Mouse (Mus musculus): ENCODE results near the gene Ky. TPM values are rescaled to one million over a fixed set of nuclear protein-coding genes. Genes with fewer than 3 reads are reported as not detected.

Ky gene
- polyA plus RNA-seq, 1 experiment from 2014 or later, result 0.10 TPM

DNA sequence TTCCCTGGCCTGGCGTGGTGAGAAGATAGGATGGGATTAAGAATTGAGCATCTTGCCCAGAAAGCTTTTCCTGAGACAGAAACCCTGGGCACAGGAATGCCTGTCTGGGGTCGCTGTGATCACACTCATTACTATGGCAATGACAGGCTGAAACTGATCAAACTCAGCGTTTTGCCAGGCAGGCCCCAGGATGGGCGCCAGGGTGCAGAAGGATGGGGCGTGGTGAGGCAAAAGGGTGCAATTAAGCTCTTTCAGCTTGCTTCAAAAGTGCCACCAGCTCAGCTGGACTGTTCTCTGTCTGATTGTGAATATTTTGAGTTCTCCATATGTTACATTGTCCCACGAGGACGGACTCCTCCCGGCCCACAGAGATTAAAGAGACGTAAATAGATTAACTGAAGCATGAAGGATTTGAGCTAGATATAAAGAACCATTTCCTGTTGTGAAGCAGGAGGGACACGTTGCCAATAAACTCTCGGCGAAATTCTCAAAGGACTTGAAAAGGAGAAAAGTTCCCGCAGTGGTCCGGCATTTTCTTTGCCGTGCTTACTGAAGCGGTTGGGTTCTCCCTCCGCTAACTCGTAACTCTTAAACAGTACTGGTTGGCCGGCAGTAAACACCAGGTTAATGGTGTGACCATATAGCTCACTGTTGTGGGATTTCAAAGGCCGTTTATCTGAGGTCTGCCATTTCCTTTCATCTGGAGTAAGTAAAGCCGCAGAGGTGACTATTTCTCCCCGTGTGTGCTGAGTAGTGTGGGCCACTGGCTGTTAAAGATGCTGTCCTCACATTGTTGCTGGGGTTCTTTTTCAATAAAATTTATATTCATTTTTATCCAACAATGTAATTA is 40.1 kb downstream of the Ky start:
- no peaks in the 10 kb centered on the region for H3K9me3 ChIP-seq
- peak overlapping the region; percentile 51 for H3K4me3 ChIP-seq
- WGBS, result 18% methylated on average over 22 of the region's 22 CpGs
- DNase-seq (ENCODE audit: extremely low spot score, low spot score), result peak; percentile 69
- H3K4me1 ChIP-seq, result peaks cover 48% of the 10 kb centered on the region
- peaks cover 84% of the 10 kb centered on the region for H3K27me3 ChIP-seq (ENCODE audit: poor library complexity, severe bottlenecking)
- H3K27ac ChIP-seq, result peak overlapping the region; percentile 85
- no peaks in the 10 kb centered on the region for H3K36me3 ChIP-seq (replicated peaks)

DNA sequence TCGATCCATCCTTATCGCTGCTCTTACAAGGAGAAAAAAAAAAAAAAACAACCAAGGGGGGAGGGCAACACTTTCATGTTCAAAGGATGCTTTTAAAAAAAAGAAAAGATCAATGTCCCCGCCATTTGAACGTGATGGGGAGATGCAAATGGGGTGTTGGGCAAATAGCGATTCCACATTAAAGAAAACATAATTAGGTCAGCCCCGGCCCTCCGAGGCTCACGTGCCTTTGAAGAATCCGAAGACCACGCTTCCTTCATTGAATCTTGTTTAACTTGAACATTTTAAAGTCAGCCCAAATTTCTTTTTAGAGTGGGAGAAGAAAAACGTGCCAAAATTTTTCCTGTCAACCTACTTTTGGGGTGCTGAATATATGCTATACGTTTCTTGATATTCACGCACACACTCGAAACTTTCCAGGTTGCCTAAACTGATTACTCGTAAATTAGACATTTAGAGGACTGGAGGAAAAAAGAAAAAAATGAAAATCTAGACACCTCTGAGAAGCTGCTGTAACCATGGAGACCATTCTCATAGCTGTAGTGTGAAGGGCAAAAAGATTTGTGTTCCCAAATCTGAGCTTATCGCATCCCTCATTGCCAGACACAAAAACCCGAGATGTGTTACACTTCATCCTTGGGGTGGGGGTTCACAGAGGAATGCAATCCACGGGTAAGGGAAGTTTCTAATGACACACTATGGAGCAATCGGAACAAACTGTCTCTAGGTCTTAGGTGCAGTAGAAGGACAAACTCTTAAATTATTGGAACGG is 40.9 kb downstream of the Ky start:
- no peak overlapping the region for H3K27ac ChIP-seq
- H3K36me3 ChIP-seq (replicated peaks), result no peaks in the 10 kb centered on the region
- H3K27me3 ChIP-seq (ENCODE audit: poor library complexity, severe bottlenecking), result peaks cover 84% of the 10 kb centered on the region
- H3K4me1 ChIP-seq, result peaks cover 48% of the 10 kb centered on the region
- no peak for DNase-seq (ENCODE audit: extremely low spot score, low spot score)
- H3K9me3 ChIP-seq, result no peaks in the 10 kb centered on the region
- 61% methylated on average over 20 of the region's 20 CpGs for WGBS
- peak overlapping the region; percentile 51; the same call in 1 of the 2 replicates for H3K4me3 ChIP-seq

DNA sequence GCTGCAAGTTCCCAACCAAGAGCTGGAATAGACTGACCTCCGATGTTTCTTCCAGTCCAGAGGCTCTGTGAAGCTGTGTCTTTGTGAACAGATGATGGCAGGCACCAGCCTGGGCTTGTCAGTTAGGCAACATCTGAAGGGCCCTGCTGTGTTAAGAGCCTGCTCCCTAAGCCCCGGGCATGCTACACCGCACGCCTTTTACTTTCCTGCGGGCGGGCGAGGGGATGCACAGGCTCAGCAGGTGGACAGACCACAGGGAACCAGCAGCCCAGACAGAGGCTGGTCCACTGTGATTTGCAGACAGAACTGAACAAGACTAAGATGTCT is 41.4 kb downstream of the Ky start:
- Histone ChIP-seq H3K27ac (no peak overlapping the region), H3K27me3 (ENCODE audit: poor library complexity, severe bottlenecking) (peaks cover 79% of the 10 kb centered on the region), H3K36me3 (replicated peaks) (no peaks in the 10 kb centered on the region), H3K4me1 (peaks cover 48% of the 10 kb centered on the region), H3K4me3 (no peak overlapping the region), H3K9me3 (no peaks in the 10 kb centered on the region)
- 28% methylated on average over 7 of the region's 7 CpGs for WGBS
- DNase-seq (ENCODE audit: extremely low spot score, low spot score), result no peak

DNA sequence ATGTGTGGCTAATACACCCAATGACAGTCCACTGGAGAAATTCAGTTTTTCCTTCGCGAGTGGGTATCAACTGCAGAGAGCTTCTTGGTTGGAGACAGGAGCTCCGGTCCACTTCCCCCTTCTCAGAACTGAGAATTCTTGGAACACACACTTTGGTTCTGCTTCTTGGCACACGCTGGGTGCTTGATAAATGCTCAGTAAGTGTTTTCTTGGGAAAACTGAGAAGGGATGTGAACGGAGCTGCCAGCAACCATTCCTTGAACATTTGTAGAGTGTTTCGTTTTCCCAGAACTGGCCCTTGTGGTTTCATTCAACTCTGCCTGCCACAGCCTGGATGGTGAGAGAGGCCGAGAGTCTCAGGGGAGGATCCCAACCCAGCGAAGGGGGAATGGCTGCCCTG is 43.7 kb downstream of the Ky start:
- peaks cover 30% of the 10 kb centered on the region for H3K4me1 ChIP-seq
- no peaks in the 10 kb centered on the region for H3K36me3 ChIP-seq (replicated peaks)
- DNase-seq (ENCODE audit: extremely low spot score, low spot score), result no peak
- WGBS, result 87% methylated on average over 8 of the region's 8 CpGs
- peaks cover 57% of the 10 kb centered on the region for H3K27me3 ChIP-seq (ENCODE audit: poor library complexity, severe bottlenecking)
- no peak overlapping the region for H3K4me3 ChIP-seq
- H3K27ac ChIP-seq, result no peak overlapping the region
- no peaks in the 10 kb centered on the region for H3K9me3 ChIP-seq

DNA sequence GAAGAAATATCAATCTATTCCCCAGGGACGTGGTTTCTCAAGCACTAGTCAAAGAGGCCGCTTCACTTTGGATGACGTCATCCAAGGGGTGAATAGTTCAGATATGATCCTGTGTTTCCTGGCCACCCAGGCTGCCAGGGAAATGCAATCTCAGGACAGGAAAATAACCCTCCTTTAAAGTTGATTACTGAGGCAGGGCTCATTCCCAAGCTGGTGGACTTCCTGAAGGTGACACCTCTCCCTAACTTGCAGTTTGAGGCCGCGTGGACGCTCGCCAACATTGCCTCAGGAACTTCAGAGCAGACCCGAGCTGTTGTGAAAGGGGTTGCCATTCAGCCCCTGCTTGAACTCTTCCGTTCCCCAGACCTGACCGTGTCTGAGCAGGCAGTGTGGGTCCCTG is 46.2 kb downstream of the Ky start:
- Histone ChIP-seq H3K9me3 (no peaks in the 10 kb centered on the region), H3K36me3 (replicated peaks) (no peaks in the 10 kb centered on the region), H3K27ac (no peak overlapping the region), H3K4me3 (no peak overlapping the region), H3K27me3 (ENCODE audit: poor library complexity, severe bottlenecking) (peaks cover 45% of the 10 kb centered on the region), H3K4me1 (peaks cover 7% of the 10 kb centered on the region)
- DNase-seq (ENCODE audit: extremely low spot score, low spot score), result no peak
- 88% methylated on average over 10 of the region's 10 CpGs for WGBS

DNA sequence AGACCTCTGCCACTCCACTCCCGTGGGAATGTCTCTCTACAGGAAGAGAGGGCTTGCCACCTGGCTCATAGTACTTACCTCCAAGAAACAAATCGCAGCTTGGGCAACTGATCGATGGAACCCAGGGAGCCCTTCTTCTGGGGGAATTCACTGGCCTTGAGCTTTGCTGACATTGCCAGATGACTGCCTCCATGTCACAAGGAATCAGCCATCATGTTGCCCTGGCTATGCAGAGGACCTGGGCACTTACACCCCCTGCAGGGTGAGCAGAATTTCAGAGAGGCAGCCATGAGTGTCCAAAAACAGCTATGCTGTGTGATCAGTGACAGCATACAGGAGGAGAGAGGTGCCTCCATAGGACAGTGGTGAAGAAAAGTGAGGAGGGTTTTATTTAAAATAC is 48.2 kb downstream of the Ky start:
- WGBS, result 91% methylated on average over 3 of the region's 3 CpGs
- Histone ChIP-seq H3K27me3 (ENCODE audit: poor library complexity, severe bottlenecking) (peaks cover 26% of the 10 kb centered on the region), H3K36me3 (replicated peaks) (no peaks in the 10 kb centered on the region), H3K4me3 (no peak overlapping the region), H3K9me3 (no peaks in the 10 kb centered on the region; the same call in 1 of the 2 replicates), H3K27ac (no peak overlapping the region), H3K4me1 (no peaks in the 10 kb centered on the region)
- DNase-seq (ENCODE audit: extremely low spot score, low spot score), result no peak

DNA sequence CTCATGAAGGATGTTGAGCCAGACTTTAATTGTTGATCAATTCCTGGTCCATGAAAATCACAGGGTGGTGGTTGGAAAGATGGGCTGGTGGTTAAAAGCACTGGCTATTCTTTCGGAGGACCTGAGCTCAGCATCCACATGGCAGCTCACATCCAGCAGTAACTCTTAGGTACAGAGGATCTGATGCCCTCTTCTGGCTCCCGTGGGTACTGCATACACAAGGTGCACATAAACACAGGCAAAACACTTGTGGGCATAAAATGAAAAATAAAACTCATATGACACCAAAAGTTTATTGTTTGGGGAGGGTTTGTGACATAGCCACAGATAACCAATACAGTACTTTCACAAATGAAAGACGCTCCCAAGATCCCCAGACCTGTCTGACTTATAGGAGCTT is 52.9 kb downstream of the Ky start:
- DNase-seq (ENCODE audit: extremely low spot score, low spot score), result no peak
- H3K9me3 ChIP-seq, result no peaks in the 10 kb centered on the region; the same call in 1 of the 2 replicates
- no peaks in the 10 kb centered on the region for H3K4me1 ChIP-seq
- no peak overlapping the region for H3K27ac ChIP-seq
- H3K4me3 ChIP-seq, result no peak overlapping the region
- H3K36me3 ChIP-seq (replicated peaks), result no peaks in the 10 kb centered on the region
- 95% methylated on average over 3 of the region's 3 CpGs for WGBS
- H3K27me3 ChIP-seq (ENCODE audit: poor library complexity, severe bottlenecking), result no peaks in the 10 kb centered on the region

DNA sequence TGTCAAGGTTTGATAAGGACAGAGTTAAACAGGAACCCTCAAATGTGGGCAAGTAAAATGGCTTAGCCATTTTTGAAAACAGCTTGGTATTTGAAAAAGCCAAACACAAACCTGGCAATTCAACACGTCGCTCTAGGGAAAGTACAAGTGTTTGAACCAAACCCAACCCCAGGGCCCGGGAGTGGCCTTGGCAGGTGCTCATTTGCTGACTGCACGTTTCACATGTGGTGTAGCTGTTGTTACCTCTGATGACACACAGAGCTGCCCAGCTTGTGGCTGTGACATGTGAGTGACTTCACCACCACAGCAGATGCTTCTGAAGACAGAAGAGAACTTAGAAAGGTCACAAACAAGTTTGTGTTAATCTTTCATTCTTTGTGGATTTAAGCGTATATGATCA is 67.3 kb downstream of the Ky start:
- 90% methylated on average over 5 of the region's 5 CpGs for WGBS
- no peak overlapping the region for H3K27ac ChIP-seq
- no peak for DNase-seq (ENCODE audit: extremely low spot score, low spot score)
- no peaks in the 10 kb centered on the region for H3K27me3 ChIP-seq (ENCODE audit: poor library complexity, severe bottlenecking)
- peaks cover 16% of the 10 kb centered on the region for H3K4me1 ChIP-seq
- no peaks in the 10 kb centered on the region for H3K36me3 ChIP-seq (replicated peaks)
- no peak overlapping the region for H3K4me3 ChIP-seq
- no peaks in the 10 kb centered on the region for H3K9me3 ChIP-seq

DNA sequence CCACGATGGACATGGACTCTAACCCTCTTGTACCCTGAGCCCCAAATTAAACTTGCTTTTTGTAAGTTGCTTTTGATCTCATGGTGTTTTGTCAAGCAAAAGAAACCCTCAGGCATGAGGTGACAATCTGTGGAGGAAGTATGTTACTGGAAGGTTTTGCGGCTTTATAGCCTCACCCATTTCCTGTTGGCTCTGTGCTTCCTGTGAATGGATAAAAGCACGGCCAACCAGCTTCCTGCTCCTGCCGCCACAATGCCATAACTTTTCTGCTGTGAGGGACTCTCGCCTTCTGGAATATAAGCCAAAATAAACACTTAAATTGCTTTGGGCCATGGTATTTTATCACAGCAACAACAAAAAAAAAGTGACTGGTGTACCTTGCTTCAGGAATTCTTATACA is 71.9 kb downstream of the Ky start:
- Histone ChIP-seq H3K27ac (no peak overlapping the region), H3K4me1 (peaks cover 16% of the 10 kb centered on the region), H3K9me3 (no peaks in the 10 kb centered on the region), H3K36me3 (replicated peaks) (no peaks in the 10 kb centered on the region), H3K4me3 (no peak overlapping the region), H3K27me3 (ENCODE audit: poor library complexity, severe bottlenecking) (no peaks in the 10 kb centered on the region)
- DNase-seq (ENCODE audit: extremely low spot score, low spot score), result no peak
- WGBS, result 83% methylated on average over 5 of the region's 5 CpGs

DNA sequence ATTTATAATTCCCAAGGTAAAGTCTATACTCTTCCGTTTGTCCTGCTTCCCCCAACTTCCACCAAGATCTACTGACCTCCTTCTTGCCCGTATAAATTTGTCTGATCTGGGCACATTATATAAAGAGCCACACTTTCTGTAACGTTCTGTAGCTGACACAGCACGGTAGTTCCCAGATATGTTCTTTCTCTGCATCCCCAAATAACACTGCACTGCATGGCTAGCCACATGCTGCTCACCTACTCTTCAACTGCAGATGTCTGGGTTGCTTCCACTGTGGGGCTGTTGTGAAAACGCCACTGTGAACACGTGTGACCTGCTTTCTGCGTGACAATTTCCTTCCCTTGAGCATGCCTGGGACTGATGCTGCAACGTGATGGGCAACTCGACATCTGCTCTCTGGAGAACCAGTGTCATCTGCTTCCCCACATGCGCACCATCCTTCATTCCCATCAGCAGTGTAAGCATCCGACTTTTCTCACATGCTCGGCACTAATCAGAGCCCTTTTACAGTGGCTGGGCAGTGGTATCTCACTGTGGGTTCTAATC is 76.4 kb downstream of the Ky start:
- DNase-seq (ENCODE audit: extremely low spot score, low spot score), result no peak
- H3K4me3 ChIP-seq, result no peak overlapping the region
- no peaks in the 10 kb centered on the region for H3K27me3 ChIP-seq (ENCODE audit: poor library complexity, severe bottlenecking)
- H3K27ac ChIP-seq, result no peak overlapping the region
- peaks cover 31% of the 10 kb centered on the region for H3K36me3 ChIP-seq (replicated peaks)
- H3K4me1 ChIP-seq, result no peaks in the 10 kb centered on the region
- WGBS, result 90% methylated on average over 12 of the region's 12 CpGs
- no peaks in the 10 kb centered on the region for H3K9me3 ChIP-seq

DNA sequence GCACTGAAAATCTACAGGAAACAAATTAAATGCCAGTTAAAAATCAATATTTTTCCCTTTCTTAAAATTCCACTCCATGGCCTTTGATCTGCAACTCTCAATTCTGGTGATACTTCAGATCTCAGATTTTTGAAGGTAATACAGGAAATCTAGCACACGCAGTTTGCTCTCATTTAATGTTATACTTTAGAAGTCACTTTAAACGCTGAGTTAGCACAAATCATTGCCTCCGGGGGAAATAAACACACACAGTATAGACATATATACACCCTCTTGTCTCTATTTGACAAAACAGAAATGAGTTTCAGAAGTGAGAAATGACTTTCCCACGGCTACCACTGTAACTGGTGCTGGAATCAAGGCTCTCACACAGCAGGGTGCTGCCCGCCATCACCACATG is 81.8 kb downstream of the Ky start:
- no peak overlapping the region for H3K27ac ChIP-seq
- DNase-seq (ENCODE audit: extremely low spot score, low spot score), result no peak
- no peaks in the 10 kb centered on the region for H3K4me1 ChIP-seq
- WGBS, result 90% methylated on average over 5 of the region's 5 CpGs
- no peaks in the 10 kb centered on the region for H3K27me3 ChIP-seq (ENCODE audit: poor library complexity, severe bottlenecking)
- H3K36me3 ChIP-seq (replicated peaks), result peaks cover 57% of the 10 kb centered on the region
- no peak overlapping the region for H3K4me3 ChIP-seq
- H3K9me3 ChIP-seq, result no peaks in the 10 kb centered on the region

DNA sequence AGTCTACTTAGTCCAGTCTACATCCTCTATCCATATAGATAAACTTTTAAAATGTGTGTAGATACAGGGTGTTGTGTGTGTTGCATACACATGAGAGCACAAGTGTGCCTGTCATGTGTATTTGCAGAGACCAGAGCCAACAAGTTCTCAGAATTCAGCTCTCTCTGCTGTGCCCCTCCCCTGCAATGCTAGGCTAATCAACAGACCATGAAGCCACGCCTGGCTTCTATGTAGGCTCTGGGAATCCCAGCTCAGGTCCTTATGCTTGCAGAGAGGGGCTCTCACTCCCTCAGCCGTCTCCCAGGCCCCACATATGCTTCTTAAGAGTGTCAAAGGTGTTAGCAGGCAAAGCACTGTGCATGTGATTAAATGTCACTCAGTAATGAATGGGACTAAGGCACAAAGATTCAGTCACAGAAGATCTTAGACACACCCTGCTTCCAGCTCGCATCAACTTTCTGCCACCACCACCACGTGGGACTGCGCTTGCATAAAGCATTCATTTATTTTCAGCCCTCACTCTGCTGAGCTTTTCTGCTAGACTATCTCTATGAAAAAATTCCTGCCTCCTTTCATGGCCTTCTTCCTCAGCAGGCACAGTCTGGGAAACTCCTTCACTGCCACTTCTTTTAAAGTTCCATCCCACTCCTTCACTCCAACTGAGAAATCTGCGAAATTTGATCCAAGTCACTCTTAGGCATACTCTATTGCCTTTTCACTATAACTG is 89.3 kb downstream of the Ky start:
- Histone ChIP-seq H3K4me1 (peaks cover 13% of the 10 kb centered on the region), H3K27ac (0 out of 2 replicates have a peak overlapping the region, but pooled peaks have one; percentile 15), H3K9me3 (no peaks in the 10 kb centered on the region), H3K27me3 (ENCODE audit: poor library complexity, severe bottlenecking) (no peaks in the 10 kb centered on the region), H3K4me3 (no peak overlapping the region), H3K36me3 (replicated peaks) (peaks cover 62% of the 10 kb centered on the region)
- no peak for DNase-seq (ENCODE audit: extremely low spot score, low spot score)
- 67% methylated on average over 6 of the region's 6 CpGs for WGBS

Measured in forebrain, embryonic 10.5 days (tissue).